Mouse (Mus musculus) gastrocnemius, postnatal 10 days (tissue): ENCODE data around the gene Nim1k. TPM values are rescaled to one million over a fixed set of nuclear protein-coding genes. Genes with fewer than 3 reads are reported as not detected.
"Not testable (repeated sequence)": the region's sequence is repeated elsewhere in the genome, so short reads cannot be mapped to it uniquely, and the experiment has no call there.

ENCODE experiments used
- DNase-seq: peaks from one replicate; pipeline ENCODE4 v3.0.0; 2021; ENCODE audit warnings: mixed read lengths
- total RNA-seq, 2 experiments: library from RNA; stranded (reverse); gene quantifications; 2 replicates each; pipeline ENCODE4 v1.2.3; 2021

Gene Nim1k
- total RNA-seq, 2 experiments from 2014 or later: 2.1 to 2.5 TPM

DNA sequence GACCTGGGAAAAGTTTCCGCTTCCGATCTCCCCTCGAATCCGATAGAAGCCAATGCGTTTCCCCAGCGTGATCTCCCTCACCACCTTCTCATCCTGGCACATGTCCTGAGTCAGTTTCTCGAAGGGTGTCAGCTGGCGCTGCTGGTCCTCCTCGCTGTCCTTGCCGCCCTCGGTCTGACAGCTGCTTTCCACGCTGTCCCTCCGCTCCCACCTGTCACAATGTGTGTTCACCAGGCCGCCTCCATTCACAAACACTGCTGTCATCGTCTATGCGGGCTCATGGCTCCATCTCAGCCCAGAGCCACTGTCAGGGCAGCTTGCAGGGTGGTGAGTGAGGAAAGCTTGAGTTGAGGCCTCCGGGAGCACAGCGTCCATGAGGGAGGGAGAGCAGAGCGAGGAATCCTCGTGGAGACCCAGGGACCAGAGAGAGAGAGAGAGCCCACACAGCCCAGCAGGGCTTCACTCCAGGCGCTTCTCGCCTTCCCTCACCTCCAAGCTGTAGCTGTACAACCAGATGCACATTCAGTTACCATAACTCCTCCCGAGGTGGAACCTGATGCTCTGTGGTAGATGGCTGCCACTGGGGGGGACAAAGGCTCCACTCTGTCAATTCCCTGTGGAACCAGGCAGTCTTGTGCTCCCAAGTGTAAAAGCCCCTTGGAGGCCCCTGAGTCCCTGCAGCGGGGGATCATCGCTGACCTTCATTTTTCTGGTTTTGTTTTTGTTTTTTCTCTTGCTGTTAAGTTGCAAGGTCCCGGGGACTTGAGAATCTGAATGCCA, 27.9 kb downstream of the Nim1k start:
- no peak for DNase-seq

DNA sequence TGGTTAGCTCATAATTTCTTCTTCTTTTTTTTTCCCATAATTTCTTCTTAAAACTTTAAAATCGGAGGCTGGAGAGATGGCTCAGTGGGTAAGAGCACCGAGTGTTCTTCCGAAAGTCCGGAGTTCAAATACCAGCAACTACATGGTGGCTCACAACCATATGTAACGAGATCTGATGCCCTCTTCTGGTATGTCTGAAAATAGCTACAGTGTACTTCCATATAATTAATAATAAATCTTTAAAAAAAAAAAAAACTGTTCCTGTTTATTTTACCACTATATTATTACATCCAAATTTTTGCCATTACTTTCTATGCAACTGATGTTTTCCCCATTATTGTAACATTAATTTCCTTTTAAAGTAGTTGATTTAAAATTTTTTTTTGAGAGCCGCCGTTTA, 31.1 kb downstream of the Nim1k start:
- DNase-seq: no peak

DNA sequence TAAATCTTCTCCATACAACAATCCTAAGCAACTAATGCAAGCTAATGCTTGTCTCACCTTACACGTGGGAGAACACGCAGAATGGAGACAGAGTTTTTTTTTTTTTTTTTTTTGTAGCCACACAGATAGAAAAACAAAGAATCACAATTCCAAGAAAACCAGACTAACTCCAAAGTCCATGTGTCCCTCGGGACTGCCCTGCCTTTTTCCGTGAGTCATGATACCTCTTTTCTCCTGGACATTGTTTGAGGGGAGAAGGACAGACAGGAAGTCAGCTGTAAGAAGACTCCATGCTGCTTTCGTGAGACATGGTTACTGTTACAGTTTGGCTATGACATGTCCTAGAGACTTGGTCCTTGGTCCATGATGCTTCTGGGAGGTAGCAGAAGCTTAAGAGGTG, 32.3 kb downstream of the Nim1k start:
- DNase-seq: no peak

DNA sequence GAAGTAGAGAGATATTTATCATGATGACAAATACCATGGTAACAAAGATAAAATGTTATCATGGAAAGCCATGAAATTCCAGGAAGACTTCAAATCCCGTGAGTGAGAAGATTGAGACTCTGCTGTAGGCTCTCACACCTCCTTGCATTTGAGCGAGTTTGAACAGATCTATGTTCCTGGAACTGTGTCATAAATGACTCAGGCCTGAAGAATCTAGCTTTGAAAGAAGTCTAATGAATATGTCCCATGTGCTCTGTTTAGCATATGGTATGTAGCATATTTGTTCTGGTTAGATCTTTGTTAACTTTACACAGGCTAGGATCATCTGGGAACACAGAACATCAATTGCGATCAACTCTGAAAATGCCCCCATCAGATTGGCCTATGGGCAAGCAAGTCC, 33.2 kb downstream of the Nim1k start:
- no peak for DNase-seq

DNA sequence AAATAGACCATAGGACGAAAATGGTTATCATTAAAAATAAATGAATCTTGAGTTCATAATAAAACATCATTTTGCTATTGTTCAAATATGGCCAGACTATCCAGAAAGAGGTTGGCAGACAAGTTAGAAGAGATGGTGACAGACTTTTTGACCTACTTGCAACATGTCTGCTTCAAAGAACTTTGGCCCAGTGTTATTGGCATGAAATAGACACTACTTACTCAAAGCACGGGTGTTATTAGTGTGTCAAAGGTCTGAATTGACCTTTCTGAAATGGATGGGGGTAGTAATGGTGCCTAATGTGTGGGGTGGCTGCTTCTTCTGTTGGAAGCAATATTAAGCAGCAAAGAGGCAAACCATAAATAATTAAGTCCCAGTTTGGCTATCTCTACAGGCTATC, 39.6 kb downstream of the Nim1k start:
- DNase-seq: no peak

DNA sequence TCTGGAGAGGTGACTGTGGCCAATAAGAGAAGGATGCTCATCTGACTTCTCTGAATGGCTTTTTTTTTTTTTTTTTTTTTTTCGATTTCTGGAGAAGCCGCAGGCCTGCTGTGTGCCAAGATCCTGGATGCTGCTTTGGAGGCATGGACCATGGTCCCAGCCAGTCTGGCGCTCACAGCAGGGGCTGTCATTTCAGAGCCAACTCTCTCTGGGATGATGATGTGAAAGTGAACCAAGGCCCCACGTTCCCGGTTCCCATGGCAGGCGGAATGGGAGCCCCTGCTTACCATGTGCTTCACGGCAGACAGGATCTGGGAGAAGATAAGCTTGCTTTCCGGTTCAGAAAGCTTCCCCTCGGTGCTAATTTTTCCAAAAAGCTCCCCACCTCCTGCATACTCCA, 41.9 kb downstream of the Nim1k start:
- no peak for DNase-seq

DNA sequence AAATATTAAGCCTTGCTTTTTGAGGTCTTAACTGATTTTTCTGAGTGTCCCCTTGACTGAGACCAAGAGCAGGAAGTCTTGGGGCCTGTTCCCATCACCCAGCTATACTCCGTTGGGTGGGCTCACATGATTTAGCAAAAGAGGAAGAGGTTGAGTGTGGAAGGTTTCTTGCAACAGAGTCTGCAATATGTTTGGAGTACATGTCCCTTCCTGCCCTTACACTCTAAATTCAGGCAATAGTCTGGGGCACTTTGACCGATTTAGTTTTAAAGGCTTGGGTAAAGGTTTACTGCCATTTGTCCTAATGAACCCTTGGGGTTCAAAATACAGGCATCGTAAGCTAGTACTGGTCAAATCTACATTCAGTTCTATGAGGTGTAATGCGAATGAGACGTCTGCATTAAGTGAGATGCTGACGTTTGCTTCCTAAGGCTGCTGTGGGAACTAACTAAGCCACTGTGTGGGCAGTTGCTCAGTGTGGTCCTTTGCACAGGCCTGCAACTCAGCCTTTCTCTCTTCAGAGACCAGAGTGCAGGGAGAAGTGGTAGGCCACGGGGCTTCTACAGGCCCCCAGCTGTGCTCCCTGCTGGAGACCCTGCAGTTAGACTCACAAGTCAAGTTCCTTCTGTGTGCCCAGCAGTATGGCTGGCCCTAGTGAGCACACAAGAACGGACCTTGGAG, 42.4 kb downstream of the Nim1k start:
- no peak for DNase-seq

DNA sequence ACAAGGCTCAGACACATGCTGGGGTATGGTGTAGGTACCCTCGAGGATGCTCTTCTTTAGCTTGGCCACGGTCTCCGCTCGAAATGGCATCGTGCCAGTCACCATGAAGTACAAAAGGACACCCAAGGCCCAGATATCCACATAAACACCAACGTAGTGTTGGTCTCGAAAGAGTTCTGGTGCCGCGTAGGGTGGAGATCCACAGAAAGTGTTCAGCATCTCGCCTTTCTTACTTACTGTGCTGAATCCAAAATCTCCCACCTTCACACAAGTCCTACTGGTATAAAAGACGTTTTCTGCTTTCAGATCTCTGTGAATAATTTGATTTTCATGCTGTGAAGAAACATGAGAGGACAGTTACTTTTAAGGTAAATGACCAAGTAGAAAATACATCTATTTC, 43.2 kb downstream of the Nim1k start:
- no peak for DNase-seq

DNA sequence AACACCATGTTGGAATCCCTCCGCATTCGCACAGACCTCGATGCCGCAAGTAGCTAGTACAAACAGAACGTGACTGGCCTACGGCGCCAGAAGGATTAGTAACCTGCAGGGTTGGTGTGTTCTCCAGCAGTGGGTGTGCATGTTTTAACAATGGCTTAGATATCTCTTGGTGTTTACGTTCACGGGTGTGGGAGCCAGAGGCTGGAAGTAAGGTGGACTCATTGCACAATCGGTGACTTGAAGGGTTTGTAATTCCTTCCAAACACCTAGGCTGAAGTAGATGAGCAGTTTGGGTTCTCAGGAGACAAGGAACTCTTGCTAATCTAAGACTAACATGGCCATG, 45.4 kb downstream of the Nim1k start:
- no peak for DNase-seq

DNA sequence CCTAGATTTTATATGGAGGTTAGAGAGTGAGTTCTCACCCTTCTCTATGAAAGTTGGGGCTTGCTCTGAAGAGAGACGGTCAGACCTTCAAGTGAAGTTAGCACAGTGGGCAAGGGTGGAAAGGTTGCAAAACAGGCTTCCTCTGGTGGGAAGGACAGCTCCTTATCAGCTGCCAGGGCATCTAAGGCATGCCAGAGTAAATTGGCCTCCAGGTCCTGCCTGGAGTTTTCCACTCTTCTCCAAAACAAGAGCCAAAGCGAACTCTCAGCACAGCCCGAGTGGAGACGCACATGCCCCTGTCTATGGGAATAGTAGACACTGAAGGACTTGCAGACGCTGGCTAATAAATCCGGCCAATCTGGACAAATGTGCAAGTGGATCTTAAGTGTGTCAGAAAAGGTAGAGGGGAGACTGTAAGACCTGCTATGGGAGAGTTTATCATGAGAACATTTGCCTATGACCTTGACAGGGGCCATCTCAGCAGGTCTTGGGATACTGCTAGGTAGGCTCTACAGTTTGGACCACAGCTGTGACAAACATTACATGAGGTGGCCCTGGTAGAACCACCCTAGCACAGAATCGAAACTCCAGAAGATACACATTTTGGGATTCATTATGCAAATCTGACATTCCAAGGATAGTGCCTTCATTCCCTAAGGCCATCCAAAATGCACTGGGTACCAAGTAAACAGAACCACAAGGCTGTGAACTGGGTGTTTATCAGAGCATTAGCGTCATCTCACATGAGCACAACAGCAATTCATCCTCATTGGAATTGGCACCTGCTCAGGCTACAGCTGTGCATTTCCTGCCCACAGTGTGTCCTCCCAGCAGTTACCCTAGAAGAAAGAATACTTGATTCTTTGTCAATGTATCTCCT, 46.1 kb downstream of the Nim1k start:
- no peak for DNase-seq

DNA sequence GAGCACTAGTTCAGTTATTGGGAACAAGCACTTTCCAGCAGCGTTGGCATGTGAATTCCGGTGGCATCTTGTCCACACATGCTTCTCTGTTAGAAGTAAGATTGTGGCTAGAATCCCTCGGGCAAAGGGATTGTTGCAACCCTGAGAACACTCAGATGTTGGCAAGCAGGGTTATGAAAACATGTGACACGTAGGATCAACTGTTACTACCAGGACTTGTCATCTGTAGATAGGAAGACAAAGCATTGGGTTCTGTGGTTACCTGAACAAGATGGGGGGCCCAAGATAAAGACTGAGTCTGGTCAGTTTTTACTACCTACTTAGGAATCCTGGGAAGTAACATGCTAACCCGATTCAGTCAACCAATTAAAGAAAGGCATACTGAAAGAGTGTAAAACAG, 46.7 kb downstream of the Nim1k start:
- DNase-seq: no peak

DNA sequence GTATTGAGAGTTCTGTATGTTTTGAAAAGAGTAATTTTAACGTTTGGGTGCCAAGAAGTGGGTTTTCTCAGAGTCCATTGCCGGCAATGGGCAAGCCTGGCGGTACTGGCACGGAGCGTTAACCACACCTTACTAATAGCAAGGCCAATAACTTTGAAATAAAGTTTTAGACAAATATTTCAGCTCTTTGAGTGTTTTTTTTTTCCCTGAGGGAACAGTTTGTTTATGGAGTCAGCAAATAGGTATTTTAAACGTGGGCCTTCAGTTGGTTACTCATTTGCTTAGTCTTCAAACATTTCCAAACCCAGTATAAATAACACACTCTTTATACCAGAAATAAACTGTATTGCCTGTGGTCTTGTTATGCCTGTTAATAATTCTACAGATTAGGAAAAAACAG, 47.8 kb downstream of the Nim1k start:
- no peak for DNase-seq

DNA sequence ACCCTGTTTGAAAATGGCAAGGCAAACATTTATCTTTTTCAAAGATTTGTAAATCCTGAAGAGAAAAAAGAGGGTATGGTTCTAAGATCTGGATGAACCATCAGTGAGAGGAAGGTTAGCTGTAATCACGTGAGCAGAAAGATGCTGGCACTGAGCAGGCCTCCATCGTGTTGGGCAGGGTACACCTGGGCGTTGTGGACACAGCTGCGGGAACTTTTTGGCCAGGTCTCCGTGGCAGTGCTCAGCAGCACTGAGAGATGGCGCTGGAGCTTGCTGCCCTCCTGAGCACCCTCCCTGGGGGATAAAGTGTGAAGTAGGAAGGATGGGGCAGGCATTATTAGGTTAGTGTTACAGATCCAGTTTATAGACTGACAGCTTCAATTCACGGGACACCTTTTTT, 48.7 kb downstream of the Nim1k start:
- no peak for DNase-seq

DNA sequence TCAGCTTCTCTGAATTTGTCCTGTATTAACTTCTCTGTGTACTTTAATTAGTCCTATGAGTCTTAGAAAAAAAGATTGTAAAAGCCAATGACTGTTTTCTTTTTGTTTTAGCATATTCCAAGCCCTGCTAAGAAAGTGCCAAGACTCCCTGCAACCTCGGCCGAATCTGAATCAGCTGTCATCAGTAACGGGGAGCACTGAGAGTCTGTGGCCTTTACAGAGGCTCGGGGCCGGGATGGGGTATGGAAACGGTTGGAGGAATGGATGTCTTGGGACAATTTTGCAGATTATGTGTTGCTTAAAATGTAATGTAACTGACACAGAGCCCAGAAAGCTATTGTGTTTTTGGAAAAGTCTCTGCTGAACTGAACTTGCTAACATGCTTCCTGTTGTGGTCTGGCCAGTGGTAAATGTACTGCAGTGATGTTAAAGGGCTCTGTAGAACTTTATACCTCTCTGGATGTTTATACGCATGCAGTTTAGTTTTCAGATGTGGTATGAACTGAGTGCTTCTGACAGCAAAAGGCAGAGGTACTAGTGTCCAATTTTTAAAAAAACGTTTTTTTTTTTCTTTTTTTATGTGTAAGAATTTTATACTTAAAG, 49.3 kb downstream of the Nim1k start:
- not testable (repeated sequence) for DNase-seq

DNA sequence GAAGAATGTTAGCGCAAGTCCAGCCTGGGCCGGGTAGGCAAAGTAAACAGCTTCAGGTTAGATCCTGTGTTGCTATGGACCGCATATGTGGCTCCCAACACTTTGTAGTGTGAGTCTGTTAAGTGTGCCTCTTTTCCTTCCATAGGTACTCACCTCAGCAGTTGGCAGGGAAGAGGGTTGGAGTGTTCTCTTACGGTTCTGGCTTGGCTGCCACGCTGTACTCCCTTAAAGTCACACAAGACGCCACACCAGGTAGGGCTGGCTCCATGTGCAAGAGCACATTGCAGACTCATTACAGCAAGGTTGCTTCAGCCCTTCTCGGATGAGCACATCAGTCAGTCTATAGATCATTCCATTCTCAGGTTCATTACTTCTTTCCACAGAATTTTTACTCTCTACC, 51.4 kb downstream of the Nim1k start:
- DNase-seq: no peak

DNA sequence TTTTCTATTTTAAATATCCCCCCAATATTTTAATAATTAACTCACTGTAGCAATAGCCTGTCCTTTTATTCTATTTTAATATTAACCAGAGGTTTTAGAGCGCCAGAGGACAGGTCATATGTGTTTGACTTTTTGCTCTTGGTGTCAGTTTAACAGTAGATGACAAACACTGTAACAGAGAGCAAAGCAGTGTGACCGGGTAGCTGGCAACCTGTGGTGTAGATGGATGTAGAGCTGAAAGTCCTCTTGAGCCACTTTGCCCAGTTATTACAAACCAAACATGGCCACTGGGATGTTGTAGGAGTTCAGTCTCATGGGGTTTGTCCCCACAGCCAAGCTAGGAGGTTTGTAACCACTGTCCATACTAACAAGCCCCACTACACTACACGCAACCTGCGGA, 57.2 kb downstream of the Nim1k start:
- DNase-seq: no peak

DNA sequence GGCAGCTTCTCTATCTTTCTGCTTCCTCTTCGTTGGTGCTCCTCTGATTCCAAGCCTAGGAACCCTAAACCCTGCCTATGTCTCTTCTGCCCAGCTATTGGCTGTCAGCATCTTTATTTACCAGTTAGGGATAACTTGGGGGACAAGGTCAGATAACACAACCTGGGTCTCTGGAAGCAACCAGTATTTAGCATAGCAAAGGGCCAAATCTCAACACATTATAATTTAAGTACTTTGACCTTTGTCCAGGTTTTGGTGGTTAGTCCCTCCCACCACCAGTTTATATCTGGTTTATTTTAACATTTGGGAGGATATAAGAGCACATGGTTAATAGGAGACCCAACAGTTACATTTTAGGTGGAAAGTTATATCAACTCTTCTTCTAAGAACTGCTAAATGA, 59.2 kb downstream of the Nim1k start:
- DNase-seq: no peak

DNA sequence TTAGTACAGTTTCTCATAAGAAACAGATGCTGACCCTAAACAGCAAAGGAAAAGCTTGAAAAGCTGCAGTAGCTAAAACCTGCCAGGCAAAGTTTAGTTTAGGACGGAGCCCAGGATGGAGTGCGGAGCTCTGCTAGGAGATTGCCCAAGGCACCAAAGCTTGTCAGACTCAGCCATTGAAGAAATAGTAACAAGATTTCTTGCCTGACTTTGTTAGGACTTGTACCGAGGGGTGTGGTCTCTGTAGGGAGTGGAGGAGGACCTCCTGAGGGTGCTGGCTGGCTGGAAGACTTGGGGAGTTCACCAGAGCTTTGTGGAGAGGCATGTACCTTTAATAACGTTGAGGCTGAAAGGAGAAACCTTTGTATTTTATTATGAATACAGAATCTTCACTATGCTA, 60.0 kb downstream of the Nim1k start:
- no peak for DNase-seq

DNA sequence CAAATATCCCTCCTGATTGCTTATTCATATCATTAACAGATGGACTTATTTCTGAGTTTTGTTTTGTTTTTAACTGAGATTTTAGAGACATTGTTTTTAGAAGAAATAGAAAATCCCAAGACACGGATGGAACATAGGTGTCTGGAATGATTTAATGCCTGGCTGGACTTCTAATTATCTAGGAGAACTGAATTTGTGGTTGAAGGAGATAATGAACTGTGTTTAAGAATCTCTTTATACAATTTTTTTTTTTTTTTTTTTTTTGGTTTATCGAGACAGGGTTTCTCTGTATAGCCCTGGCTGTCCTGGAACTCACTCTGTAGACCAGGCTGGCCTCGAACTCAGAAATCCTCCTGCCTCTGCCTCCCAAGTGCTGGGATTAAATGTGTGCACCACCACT, 63.7 kb downstream of the Nim1k start:
- not testable (repeated sequence) for DNase-seq

DNA sequence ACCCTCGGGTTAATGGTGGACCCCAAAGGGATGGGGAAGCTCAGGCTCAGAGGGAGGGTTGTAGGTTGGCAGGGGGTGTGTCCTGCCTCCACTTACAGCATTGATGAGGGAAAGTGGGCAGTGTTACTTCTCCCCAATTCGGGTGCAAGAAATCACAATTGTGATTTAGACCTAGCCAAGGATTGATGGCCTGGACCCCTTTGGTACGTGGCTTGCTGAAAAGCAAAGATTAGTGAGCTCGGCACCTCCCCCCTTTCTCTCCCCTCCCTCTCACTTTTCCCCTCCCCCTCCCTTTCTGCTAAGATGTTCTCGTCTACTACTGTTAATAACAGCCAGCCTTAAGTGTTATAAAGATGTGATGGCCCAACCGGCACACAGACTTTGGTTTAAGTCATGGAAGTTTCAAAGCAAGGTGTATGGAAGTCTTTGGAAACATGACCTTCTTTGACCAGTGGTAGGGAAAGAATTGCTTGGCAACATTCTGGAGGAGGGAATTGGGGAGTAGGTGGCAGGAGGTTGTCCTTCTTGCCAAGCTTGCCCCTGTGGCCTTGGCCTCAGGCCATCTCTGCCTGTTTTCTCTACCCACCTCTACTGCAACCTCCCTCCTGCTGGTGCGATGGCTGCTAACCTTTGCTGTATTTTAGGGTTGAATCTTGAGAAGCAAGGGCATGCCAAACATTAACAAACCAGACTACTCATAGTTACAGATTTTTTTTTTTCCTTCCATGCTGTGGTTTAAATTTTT, 64.6 kb downstream of the Nim1k start:
- no peak for DNase-seq

DNA sequence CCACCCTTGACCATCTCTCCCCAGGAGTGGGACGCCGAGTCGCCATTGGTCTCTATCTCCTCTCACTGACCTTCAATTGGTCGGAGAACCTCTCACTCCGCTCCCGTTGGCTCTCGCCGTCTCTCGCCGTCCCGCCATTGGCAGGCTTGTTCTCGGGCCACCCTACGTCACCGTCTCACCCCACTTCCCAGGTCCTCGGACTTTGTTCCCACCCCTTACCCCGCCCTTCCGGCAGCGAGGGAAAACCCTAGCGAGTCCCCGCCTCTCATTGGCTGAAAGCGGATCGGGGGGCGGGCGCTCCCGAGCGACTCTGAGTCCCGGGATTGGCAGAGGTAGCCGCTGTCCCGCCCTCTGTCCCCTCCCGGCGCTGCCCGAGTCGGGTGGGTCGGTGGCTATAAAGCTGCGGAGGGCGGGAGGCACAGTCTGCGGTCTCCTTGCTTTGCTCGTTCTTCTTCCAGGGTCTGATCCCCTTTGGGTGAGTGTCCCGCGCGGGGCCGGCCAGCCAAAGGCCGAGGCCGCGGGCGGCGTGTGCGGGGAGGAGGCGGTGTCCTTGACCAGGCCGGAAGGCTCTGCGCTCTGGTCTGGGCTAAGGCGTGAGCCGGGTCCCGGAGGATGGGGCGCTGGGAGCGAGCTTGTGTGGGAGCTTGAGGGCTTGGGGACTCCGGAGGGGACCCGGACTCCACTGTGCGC, 65.5 kb downstream of the Nim1k start, which contains the start of gene Hmgcs1:
Gene Hmgcs1, plus strand, starts transcription at position 341 of the 690 bp plus-strand sequence.
- DNase-seq: peak; percentile 98

DNA sequence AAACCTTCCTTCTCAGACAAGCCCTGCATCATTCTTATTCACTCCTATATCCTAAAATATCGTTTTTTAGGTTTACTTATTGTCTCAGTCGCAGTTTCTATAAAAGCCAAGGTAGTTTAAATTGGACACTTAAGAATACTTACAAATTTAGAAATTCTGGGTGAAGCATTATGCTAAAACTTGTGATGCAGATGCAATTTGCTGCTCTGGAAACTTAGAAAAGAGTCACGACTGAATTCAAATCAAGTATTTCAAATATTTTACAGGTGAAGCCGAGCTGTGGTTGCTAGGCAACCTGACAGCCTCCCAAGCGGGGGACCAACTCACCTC, 66.0 kb downstream of the Nim1k start:
- DNase-seq: no peak
